Comparison of ENCODE assay signal across 9 mouse cellular contexts in the genomic region with DNA sequence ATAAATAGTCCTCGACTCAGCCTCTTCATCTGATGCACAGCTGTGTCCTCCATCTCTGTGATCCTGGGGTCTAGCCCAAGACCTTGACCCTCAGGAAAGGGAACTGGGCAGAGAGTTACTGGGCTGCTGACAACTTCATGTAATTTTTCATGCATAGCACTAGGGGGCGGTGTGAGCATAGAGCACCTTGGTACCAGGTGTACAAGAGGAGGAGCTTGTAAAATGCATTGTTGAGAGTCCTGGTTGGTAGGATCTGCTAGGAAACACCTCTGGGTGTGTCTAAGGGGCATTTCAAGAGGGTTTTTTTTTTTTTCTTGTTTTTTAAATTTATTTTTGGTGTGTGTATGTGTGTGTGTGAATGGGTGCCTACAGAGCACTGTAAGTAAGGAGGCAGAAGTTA.
DNase-seq lines count a peak whose midpoint lies in the region; ATAC-seq and TF ChIP-seq lines count a peak whose summit lies in the region.
"Had no signal": no experiment of that assay in that cellular context is flagged by ENCODE, and none has a peak within 500 bp of the region (broad histone marks: within the 10 kb centered on the region; RNA-seq: fewer than 3 reads in every experiment).

No protein-coding gene starts in this region.

- in situ Hi-C loops in Patski (cut with MboI; ENCODE audit: low pct_unique_long_range_greater_than_20kb) = loop anchor here (5.0 kb wide), 2 partner anchors 80 to 330 kb away; no protein-coding TSS in a partner anchor

- TF ChIP-seq CTCF in Patski (IDR thresholded peaks at IDR 0.05) = peak; percentile 80

- POLR2A ChIA-PET in Patski (lab: Charles Lee) = interaction anchor here (0.7 to 1.6 kb wide), 2 partner anchors 23 to 171 kb away, joined by 3 to 4 read pairs; no protein-coding TSS in a partner anchor

- CTCF ChIA-PET in Patski (lab: Charles Lee) = interaction anchor here (0.7 to 2.9 kb wide), 13 partner anchors 9 to 330 kb away, joined by 3 to 22 read pairs (median 4); no protein-coding TSS in a partner anchor

- no peak for ATAC-seq in CD4-positive, CD25-positive, alpha-beta regulatory T cell, adult 4 months
- no peak for ATAC-seq in Patski
- ATAC-seq in erythroblast, adult 5-6 weeks (replicated peaks; ENCODE audit: low FRiP score, poor library complexity, severe bottlenecking) = 0 out of 2 replicates have a peak, but pooled peaks have one; percentile 50
- ATAC-seq in inflammation-experienced regulatory T-cells, adult 6 months = no peak

- DNase-seq in CD4-positive, CD25-positive, alpha-beta regulatory T cell, adult 2 months (ENCODE audit: low read depth, low spot score) = peak; percentile 28
- DNase-seq in kidney, postnatal 4 days = peak; percentile 17 to 34
- DNase-seq in kidney, postnatal 25 days = no peak
- DNase-seq in Patski (ENCODE audit: low read depth, low spot score) = no peak
- peak; percentile 31 for DNase-seq in retina, postnatal 7 days (ENCODE audit: low read depth, low spot score)

- no peaks in the 10 kb centered on the region for H3K27me3 ChIP-seq in Patski
- H3K27me3 ChIP-seq: lung, embryonic 15.5 days had no signal

Comparison
In these comparisons a context has a peak if more than half of its experiments do, and no peak if none do; other contexts are left out.
1. DNase-seq: peak in CD4-positive, CD25-positive, alpha-beta regulatory T cell, adult 2 months (single experiment), kidney, postnatal 4 days (2 of 2) and retina, postnatal 7 days (single experiment); none in kidney, postnatal 25 days (0 of 2) and Patski (single experiment).